Mouse (Mus musculus) brain, embryonic 14.5 days (tissue): ENCODE data around the gene Acsf3.

Source experiments
- CTCF ChIP-seq: fragments of 200-500 bp; IDR thresholded peaks from 2 replicates; pipeline ENCODE4 v1.5.1; 2012; ENCODE audit warnings: inconsistent platforms, mild to moderate bottlenecking, moderate library complexity, borderline replicate concordance; ENCODE audit not compliant: insufficient read depth, insufficient read length; ENCODE audit errors: extremely low read depth
- POLR2A ChIP-seq: fragments of 200-500 bp; IDR thresholded peaks from 2 replicates; pipeline ENCODE4 v1.6.1; 2012; ENCODE audit warnings: mild to moderate bottlenecking, inconsistent platforms, borderline replicate concordance; ENCODE audit not compliant: poor library complexity, insufficient read depth, insufficient read length, severe bottlenecking; ENCODE audit errors: extremely low read depth

DNA sequence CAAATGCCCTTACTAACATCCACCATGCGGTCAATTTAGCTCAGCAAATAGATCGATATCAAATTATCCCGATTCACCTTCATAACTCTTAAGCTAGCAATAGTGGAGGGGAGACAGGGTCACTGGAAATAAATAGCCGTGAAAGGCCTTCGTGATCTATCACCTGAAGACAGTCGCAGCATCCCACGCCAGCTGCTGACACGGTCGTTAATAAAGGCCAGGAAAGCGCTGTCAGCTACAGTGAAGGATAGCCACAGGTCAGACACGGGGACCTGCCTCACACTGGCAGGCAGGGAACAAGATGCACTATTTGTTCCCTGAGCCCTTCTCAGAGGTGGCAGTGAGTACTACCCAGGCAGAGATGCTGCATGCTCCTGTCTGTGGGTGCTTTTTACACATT lies 44.5 kb downstream of the Acsf3 start:
- TF ChIP-seq CTCF (no peak), POLR2A (no peak)
